Mouse (Mus musculus) WW6 (cell line): Measurements from ENCODE around the gene Atp5g2.
"Not testable (repeated sequence)": the region's sequence is repeated elsewhere in the genome, so short reads cannot be mapped to it uniquely, and the experiment has no call there.

ENCODE experiments used
- DNase-seq: peaks from one replicate; pipeline ENCODE4 v3.0.0-alpha.2; 2013; ENCODE audit warnings: low read depth, low spot score

Gene Atp5g2

GRCm38 (mm10) chr15:102669571-102669970 is 2.6 kb downstream of the Atp5g2 start:
- no peak for DNase-seq

DNA sequence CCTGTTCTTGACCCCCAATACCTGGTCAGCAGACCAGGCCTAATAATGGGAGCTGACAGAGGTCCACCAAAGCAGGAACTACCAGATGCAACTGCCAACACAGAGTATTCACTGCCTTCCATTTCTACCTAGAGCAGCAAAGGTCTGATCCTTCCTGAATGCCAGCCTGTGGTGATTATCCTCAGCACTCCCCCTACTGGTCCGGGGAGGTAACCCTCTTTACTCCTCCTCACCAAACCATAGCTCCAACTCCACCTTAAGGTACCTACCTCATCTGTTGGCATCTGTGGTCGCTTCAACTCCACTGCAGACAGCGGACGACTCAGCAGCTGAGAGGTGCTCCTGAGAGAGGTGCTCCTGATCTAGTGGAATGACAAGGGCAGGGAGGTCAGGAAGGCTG is 6.7 kb downstream of the Atp5g2 start:
- peak; percentile 59 for DNase-seq

DNA sequence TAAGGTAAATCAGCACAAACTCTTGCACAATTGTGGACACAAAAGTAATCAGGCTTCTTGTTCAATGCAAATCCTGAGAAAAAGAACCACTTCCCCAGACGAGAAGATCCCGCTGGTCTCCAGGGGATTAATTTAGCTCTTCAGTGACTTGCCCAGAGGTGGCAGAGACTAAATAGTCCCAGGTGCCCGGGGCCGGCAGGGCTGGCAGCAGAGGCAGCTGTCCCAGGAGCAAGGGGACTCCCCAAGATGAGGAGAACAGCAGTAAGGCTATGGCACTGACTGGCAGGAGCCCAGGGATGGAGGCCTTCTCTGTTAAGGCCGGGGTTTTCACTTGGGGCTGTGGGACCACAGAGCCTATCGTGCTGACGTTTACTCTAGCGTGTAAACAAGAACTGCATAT is 8.3 kb downstream of the Atp5g2 start:
- DNase-seq = no peak

GRCm38 (mm10) chr15:102662601-102663000 is 9.6 kb downstream of the Atp5g2 start:
- not testable (repeated sequence) for DNase-seq

GRCm38 (mm10) chr15:102657926-102658381 is 14.2 kb downstream of the Atp5g2 start:
- DNase-seq = no peak

DNA sequence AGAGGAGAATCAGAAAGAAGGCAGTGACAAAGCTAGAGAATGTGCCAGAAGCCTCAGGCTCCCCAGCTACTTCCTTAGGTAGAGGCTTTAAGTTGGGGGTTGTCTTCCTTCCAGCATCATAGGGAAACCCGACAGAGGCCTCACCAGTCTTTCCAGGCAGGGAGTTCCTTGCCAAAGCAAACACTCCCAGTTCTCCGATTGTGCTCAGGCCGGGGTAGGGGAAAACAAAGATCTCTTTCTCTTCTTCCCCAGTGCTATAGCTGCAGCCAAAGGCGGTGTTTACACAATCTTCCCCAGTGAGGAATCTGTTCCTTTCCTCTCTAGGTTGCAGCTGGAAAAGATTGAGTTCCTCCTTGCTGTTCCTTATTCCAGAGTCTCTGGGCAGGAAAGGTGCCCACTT is 15.5 kb downstream of the Atp5g2 start:
- DNase-seq = no peak

DNA sequence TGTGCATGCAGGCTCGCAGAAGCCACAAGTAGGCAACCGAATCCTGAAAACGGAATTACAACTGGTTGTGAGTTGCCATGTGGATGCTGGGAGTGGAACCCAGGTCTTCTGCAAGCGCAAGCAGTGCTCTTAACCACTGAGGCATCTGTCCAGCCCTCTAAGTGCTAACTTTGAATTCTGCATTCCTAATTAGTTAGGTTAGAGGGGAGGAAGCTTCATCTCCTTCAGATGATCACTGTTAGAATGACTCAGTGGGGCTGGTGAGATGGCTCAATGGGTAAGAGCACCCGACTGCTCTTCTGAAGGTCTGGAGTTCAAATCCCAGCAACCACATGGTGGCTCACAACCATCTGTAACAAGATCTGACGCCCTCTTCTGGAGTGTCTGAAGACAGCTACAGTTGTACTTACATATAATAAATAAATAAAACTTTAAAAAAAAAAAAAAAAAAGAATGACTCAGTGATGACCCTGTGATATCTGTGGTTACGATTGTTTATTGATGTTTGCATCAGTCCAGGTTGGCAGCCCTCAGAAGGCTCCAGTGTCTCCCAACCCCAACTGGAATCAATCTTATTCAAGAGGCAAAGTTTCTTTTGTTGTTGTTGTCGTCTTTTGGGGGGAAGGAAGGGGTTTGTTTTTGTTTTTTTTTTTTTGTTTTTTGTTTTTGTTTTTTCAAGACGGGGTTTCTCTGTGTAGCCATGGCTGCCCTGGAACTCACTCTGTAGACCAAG is 20.1 kb downstream of the Atp5g2 start:
- DNase-seq = not testable (repeated sequence)

GRCm38 (mm10) chr15:102651107-102651506 is 21.0 kb downstream of the Atp5g2 start:
- no peak for DNase-seq

- DNase-seq = no peak
These were observed 36.3 kb downstream of the Atp5g2 start for GRCm38 (mm10) chr15:102635817-102636216.

DNA sequence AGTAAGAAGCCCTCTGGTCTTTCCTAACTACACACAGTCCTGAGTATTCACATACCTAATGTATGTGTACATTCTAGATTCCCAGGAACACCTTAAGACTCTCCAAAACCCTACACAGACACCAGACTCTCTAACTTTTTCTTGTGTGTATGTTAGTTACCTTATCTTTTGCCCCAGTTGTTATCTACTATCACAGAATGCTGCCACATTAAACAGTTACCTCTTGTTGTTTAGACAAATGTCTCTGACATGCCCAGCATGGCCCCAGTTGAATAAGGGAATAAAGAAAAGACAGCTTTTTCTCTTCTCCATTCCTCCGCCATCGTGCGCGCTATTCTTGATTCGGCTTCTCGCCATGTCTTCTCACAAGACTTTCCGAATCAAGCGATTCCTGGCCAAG is 37.5 kb downstream of the Atp5g2 start:
- DNase-seq = no peak

GRCm38 (mm10) chr15:102625687-102626055 is 46.5 kb downstream of the Atp5g2 start:
- no peak for DNase-seq

DNA sequence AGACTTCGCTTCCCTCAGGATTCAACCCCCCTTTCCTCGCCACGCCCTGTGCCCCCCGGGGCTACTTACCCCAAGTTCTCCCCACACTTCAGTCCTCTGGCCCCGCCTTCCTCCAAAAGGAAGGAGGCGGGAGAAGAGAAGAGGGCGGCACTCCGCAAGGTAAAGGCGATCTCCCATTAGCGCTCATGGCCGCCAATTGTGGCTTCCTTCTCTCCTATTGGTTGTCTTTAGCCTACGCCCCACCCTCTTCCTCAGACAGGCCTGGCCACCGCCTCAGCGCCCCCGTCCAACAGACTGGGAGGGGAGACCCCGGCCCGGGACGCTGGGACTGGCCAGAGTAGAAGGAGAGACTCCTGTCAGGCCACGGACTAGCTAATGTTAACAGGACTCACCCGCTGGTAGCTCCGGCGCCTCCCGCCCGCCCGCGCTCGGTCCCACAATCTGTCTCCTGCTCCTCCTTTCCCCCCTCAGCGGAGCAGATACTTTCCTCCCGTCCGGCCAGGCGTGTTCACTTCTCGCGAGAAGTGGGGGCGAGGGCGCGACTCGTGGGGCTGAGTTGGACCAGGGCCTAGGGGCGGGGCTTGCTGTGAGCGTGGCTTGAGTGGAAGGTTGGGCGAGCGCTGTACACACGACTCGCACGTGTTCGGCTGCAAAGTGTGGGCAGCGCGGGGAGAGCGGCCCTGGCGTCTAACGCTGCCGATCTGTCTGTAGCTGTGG is 47.0 kb downstream of the Atp5g2 start, which contains the start of the genes Gm28047 and Atf7:
Gm28047 (minus strand) TSS at position 98 of the 717 bp plus-strand sequence.
Atf7 (minus strand) TSS at position 495 of the 717 bp plus-strand sequence.
- DNase-seq = peak; percentile 96

- no peak for DNase-seq
These were observed 47.7 kb downstream of the Atp5g2 start for GRCm38 (mm10) chr15:102624291-102624969.

- no peak for DNase-seq
These were observed 49.0 kb downstream of the Atp5g2 start for GRCm38 (mm10) chr15:102623121-102623520.

DNA sequence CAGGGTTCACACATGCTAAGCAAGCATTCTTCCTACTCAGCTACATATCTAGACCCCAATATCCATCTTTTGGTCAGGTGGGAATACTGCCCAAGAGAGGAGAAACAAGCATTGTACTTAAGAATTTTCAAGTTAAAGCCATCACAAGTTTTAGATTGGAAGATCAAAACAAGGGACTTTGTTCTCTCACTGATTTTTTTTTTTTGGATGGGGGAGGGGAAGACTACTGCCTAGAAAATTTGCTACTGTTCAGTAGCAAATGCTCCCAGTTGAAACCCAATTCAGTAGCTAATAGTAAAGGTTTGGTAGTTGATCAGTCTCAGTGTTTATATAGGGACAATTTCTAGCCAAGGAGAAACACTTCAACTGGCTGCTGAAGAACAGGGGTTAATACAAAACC is 49.6 kb downstream of the Atp5g2 start:
- DNase-seq = no peak

DNA sequence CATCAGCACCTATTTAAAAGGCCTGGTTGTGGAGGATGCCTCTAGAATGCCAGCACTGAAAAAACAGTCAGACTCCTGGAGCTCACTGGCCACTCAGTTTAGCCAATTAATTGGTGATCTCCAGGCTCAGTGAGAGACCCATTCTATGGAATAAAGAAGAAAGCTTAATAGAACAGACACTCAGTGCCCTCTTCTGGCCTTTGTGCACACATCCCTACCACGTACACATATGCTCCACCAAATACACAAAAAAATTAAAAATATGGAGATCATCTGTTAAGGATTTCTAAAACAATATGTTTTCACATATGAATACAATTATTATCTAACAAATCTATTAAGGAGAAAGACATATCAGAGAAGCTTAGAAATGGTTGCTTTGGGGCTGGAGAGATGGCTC is 51.4 kb downstream of the Atp5g2 start:
- no peak for DNase-seq

GRCm38 (mm10) chr15:102619486-102619885 is 52.7 kb downstream of the Atp5g2 start:
- DNase-seq = no peak

DNA sequence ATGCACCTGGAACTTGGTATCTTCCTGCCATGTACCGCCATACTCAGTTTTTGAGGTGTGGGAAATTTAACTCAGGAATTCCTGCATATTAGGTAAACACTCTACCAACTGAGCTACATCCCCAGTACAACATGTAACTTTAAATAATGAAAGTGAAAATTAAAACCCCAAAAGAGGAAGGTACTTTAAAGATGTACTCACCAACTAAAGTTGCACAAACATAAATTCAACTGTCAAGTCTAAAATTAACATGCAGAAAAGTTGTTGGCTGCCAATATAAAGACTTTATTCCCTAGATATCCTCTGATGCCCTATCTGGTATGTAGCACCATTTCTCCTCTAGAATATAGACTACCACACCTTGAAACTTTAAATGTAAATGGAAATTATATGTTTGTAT is 54.5 kb downstream of the Atp5g2 start:
- no peak for DNase-seq

GRCm38 (mm10) chr15:102616174-102616573 is 56.0 kb downstream of the Atp5g2 start:
- no peak for DNase-seq

DNA sequence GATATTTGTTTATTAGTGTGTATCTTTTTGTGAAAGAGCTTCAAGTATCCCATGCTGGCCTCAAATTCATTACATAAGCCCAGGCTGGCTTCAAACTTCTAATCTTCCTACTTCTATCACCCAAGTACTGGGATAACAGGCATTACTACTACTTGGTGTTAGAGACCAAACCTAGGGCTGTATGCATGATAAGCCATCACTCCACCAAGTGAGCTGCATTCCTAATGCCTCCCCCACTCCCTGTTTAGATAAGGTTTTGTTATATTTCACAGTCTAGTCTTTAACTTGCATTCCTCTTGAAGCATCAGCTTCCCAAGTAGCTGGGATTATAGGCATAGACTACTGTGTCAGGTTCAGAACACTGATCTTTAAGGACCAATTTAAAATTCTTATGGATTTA is 57.9 kb downstream of the Atp5g2 start:
- DNase-seq = no peak

GRCm38 (mm10) chr15:102612966-102613365 is 59.2 kb downstream of the Atp5g2 start:
- no peak for DNase-seq
